Mouse (Mus musculus) hindbrain, embryonic 15.5 days (tissue): ENCODE measurements around the gene Gdi1. TPM values are rescaled to one million over a fixed set of nuclear protein-coding genes. Genes with fewer than 3 reads are reported as not detected.

Experiments
- ATAC-seq: fragments of 200-750 bp; cut with Nextera tagmentation; 2 replicates; pipeline ENCODE4 v1.8.0; 2017; ENCODE audit warnings: low read depth, moderate number of reproducible peaks, moderate TSS enrichment; ENCODE audit not compliant: low FRiP score
- H3K27ac ChIP-seq: fragments of 300-500 bp; sonication (generic); replicated peaks from 2 replicates; pipeline ENCODE4 v1.5.1; 2015; ENCODE audit warnings: mild to moderate bottlenecking, inconsistent platforms
- H3K27me3 ChIP-seq: fragments of 300-500 bp; sonication (generic); 2 replicates; pipeline ENCODE4 v1.6.1; 2015; ENCODE audit warnings: control low read depth, inconsistent platforms
- H3K36me3 ChIP-seq: fragments of 300-500 bp; sonication (generic); 2 replicates; pipeline ENCODE4 v1.6.1; 2015; ENCODE audit warnings: control low read depth, inconsistent platforms
- H3K4me1 ChIP-seq: fragments of 300-500 bp; sonication (generic); replicated peaks from 2 replicates; pipeline ENCODE4 v1.6.1; 2015; ENCODE audit warnings: control low read depth, inconsistent platforms
- H3K4me2 ChIP-seq: fragments of 300-500 bp; sonication (generic); 2 replicates; pipeline ENCODE4 v1.6.1; 2015; ENCODE audit warnings: moderate library complexity, mild to moderate bottlenecking, inconsistent platforms
- H3K4me3 ChIP-seq: fragments of 300-500 bp; sonication (generic); 2 replicates; pipeline ENCODE4 v1.5.1; 2015; ENCODE audit warnings: mild to moderate bottlenecking, inconsistent platforms
- H3K9ac ChIP-seq: fragments of 300-500 bp; sonication (generic); 2 replicates; pipeline ENCODE4 v1.6.1; 2015; ENCODE audit warnings: inconsistent platforms
- H3K9me3 ChIP-seq: fragments of 300-500 bp; sonication (generic); 2 replicates; pipeline ENCODE4 v1.6.1; 2016; ENCODE audit warnings: control low read depth, inconsistent platforms
- WGBS: fragments of 180-500 bp; shearing (Covaris S2); methylation state at CpG from one replicate; pipeline ENCODE4 v1.1.7; 2015; 5-methylcytosine and 5-hydroxymethylcytosine counted together
- polyA plus RNA-seq: library from polyadenylated mRNA; unstranded; fragments of >200 nt; fragmentation: Nextera tagmentation; extraction: Ambion mirVana; gene quantifications from 2 replicates; pipeline ENCODE4 v1.2.1, GENCODE M21; 2015

The Gdi1 gene
- polyA plus RNA-seq: 868 and 983 TPM in 2 replicates

DNA sequence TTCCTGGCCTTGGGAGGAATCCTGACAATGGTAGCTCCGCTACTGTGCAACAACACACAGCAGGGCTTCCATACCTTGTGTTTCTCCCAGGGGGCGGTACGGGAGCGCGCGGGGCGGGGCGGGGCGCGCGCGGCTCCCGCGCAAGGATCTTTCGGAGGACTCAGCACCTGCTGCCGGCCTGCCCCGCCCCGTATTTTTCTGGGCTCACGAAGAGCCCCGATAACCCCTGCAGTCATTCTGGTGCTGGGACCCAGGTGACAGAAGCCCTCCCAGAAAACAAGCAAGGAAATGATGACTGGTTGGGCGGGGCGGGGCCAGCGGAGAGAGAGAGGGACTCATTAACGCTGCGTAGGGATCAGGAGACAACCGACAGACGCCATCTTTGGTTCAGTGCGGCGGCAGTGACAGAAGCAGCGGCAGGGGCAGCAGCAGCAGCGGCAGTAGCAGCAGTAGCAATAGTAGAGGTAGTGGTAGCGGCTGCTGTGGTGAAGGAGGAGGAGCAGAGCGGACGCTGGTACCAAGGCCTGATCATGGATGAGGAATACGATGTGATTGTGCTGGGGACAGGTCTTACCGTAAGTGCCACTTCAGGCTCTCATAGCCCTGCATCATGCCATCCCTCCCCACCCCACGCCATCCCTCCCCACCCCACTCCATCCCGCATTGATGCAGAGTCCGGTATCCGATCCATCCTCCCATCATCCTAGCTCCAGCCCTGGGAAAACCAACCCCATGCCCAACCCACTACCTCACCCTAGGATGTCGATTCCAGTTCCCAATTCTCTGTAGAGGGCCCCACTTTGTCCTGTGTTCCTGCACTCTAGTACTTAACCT, at the start of gene Gdi1:
Gene Gdi1 (plus strand): TSS at position 132 of the 834 bp plus-strand sequence.
- Histone ChIP-seq H3K9ac (peak within 1 kb of the TSS; percentile 73), H3K9me3 (no peaks in the 10 kb centered on the region), H3K36me3 (peaks cover 50% of the 10 kb centered on the region), H3K4me3 (peak within 1 kb of the TSS; percentile 55), H3K4me2 (peak within 1 kb of the TSS; percentile 71), H3K27me3 (no peaks in the 10 kb centered on the region), H3K4me1 (peaks cover 33% of the 10 kb centered on the region), H3K27ac (peak within 1 kb of the TSS; percentile 95)
- WGBS: 15% methylated on average over 38 of the region's 41 CpGs
- ATAC-seq: peak; percentile 82

DNA sequence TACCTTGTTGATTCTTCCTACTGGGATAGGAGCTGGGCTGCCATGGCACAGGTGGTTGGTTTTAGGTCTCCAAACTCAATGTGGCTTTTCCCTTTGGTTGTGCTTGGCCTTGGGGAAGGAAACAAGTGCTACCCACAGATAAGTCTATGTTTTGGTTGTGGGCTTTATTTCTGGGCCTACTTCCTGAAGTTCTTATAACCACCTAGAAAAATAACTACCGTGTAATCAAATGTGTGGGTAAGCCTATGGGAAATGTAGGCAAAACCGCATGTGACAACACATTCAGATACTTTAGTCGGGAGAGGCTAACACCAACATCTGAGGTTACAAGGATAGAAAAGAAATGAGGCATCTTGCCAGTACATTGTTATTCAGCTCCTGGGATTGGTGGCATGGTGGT, 47.1 kb upstream of the Gdi1 start:
- 92% methylated on average over 3 of the region's 3 CpGs for whole genome bisulfite sequencing
- no peak for ATAC-seq
- H3K27me3 ChIP-seq: no peaks in the 10 kb centered on the region

DNA sequence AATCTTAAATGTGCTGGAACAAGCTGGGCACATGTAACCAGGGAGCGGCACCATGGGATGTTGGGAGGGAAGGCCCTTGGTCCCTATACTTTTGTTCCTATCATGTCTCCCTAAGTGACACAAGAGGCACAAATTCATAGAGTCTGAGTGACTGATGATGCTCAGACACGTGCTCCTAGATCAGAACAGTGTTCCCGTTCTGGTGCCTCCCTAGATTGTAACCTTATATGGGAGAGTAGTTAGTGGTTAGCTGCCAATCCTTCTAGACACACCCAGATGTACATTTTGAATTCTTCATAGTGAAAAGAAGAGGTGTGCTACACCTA, 35.1 kb upstream of the Gdi1 start:
- peaks cover 8% of the 10 kb centered on the region for H3K4me1 ChIP-seq
- peak overlapping the region; percentile 60 for H3K4me2 ChIP-seq
- H3K36me3 ChIP-seq: peaks cover 2% of the 10 kb centered on the region; the same call in 1 of the 2 replicates
- H3K9me3 ChIP-seq: no peaks in the 10 kb centered on the region
- peak overlapping the region; percentile 61 for H3K4me3 ChIP-seq
- peak; percentile 46 for ATAC-seq
- H3K27ac ChIP-seq: peak overlapping the region; percentile 96
- peak overlapping the region; percentile 40 for H3K9ac ChIP-seq
- no peaks in the 10 kb centered on the region for H3K27me3 ChIP-seq
- 31% methylated on average over 3 of the region's 3 CpGs for WGBS

More for the DNA sequence above, 47.1 kb upstream of the Gdi1 start:
- H3K36me3 ChIP-seq: no peaks in the 10 kb centered on the region; the same call in 1 of the 2 replicates
- peaks cover 10% of the 10 kb centered on the region for H3K4me1 ChIP-seq
- no peaks in the 10 kb centered on the region for H3K9me3 ChIP-seq
- no peak overlapping the region for H3K9ac ChIP-seq
- no peak overlapping the region for H3K4me3 ChIP-seq
- no peak overlapping the region for H3K27ac ChIP-seq
- no peak overlapping the region for H3K4me2 ChIP-seq

DNA sequence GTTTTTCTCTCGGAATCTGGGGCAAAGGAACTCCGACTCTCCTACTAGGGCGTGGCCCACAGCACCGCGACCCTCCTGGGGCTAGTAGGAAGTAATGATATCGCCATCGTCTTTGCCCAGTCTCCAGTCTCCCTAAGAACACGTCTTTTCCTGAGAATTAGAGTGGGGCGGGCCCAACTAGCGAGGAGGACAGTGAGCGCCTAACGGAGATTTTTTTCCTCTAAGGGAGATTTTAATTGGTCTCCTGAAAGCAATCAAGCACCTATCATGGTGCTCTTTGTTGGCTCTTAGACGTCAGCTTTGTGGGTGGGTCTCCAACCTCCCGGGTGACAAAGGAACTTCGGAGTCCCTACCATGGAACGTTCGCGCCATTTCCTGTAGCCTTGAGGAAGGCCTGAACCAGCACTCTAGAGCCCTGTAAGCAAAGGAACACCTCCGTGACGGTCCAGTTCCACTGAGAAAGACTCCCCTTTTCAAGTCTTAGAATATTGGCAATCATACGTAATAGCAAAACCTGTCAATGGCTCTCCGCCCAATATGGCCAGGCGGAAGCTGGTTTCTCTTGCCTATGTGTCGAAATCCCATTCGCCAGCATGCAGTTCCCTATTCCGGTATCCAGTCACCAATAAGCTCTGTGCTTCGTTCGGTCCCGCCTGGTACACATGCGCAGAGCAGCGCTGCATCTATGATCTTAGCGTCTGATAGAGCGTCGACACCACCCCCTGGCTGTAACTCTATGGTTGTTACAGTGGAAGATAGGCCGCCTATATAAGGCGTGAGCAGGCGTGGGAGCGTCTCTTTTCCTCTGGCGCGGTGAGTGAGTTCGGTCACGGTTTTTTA, 34.5 kb upstream of the Gdi1 start, which contains the start of gene Rpl10:
Gene Rpl10 (plus strand): TSS at position 751 of the 840 bp plus-strand sequence.
- H3K4me3 ChIP-seq: peak within 1 kb of the TSS; percentile 61
- peak within 1 kb of the TSS; percentile 96 for H3K27ac ChIP-seq
- H3K36me3 ChIP-seq: peaks cover 2% of the 10 kb centered on the region; the same call in 1 of the 2 replicates
- peak within 1 kb of the TSS; percentile 60 for H3K4me2 ChIP-seq
- peak; percentile 96 for ATAC-seq
- 15% methylated on average over 42 of the region's 42 CpGs for WGBS
- peak within 1 kb of the TSS; percentile 77 for H3K9ac ChIP-seq
- H3K4me1 ChIP-seq: peaks cover 8% of the 10 kb centered on the region
- no peaks in the 10 kb centered on the region for H3K9me3 ChIP-seq
- no peaks in the 10 kb centered on the region for H3K27me3 ChIP-seq

DNA sequence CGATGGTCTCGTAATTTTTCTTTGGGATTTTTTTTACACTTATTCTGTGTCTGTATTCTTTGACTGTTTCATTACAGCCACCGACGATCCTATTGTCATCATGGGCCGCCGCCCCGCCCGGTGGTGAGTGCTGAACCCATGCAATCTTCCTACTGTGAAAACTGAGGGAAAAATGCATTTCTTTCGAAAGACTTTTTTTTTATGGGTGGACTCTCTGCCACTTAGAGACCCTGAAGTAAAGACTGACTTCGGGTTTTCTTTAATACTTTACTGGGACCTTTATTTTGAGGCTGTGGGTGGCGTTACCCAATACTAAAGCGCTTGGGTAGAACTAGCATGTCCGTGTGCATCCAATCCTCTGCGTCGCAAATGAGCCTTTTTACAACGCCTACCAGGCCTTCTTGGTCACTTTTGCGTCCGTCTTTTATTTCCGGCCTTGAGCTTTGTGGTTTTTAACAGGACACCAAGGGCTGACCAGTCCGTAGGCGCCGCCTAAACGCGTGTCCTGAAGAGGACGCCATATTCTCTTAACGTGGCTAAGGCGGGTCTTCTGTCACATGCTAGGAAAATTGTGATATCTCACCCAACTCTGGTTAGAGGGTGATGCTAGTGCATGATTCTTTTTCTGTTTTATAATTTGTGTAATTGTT, 33.8 kb upstream of the Gdi1 start:
- H3K27ac ChIP-seq: peak overlapping the region; percentile 69

DNA sequence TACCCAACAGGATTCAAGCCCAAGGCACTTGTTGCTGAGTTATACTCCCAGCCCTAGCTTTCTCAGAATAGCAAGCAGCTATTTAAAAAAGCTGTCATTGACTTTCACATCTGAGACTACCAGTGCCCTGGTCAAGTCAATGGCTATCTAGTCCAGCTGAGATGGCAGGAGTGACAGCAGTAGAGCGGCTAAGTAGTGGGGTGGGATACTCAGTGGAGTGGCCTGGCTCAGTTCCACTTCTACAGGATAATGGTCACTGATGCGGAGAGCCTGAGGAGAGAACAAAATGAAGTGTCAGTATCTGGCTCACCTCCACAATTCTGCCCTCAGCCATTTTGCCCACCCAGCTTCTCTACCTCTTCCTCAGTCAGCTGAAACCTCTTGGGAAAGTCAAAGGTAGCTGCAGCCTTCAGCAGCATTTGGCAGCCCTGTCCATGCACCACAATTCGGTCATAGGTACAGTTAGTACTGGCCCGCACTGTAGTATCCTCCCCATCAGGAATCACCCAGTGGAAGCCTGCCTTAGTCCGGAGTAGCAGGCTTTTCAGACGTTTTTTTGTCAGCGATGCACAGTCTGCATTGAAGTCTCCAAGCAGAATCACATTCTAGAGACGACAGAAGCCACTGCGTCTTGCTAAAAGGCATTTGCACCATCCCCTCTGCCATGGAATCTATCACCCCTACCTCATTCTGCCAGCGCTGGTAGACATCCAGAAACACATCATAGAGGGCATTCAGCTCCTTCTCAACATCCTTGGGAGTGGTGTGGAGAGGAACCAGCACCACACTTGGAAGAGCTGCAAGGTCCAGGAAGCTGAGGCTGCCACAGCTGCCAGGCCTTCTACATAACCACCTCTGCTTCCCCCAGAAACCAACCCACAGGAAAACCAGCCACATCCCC, 31.1 kb upstream of the Gdi1 start:
- WGBS: 33% methylated on average over 10 of the region's 10 CpGs

More for the DNA sequence above, 33.8 kb upstream of the Gdi1 start:
- no peaks in the 10 kb centered on the region for H3K27me3 ChIP-seq
- no peak for ATAC-seq
- WGBS: 18% methylated on average over 27 of the region's 27 CpGs
- H3K4me1 ChIP-seq: peaks cover 8% of the 10 kb centered on the region
- peaks cover 2% of the 10 kb centered on the region; the same call in 1 of the 2 replicates for H3K36me3 ChIP-seq
- peak overlapping the region; percentile 56 for H3K4me2 ChIP-seq
- peak overlapping the region; percentile 61 for H3K4me3 ChIP-seq
- H3K9ac ChIP-seq: peak overlapping the region; percentile 77
- H3K9me3 ChIP-seq: no peaks in the 10 kb centered on the region

DNA sequence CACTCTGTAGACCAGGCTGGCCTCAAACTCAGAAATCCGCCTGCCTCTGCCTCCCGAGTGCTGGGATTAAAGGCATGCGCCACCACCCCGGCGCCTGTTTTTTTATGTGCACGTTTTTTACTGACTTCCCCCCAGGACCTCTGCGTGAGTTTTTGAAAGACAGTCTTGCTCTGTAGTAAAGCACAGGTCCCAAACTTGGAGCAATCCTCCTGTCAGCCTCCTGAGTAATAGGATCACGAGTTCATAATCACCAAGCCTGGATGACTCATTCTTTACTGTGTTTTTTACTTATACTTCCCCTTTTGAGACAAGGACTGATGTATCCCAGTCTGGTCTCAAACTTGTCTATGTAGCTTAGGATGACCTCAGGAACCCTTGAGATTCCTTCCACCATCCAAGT, 26.9 kb upstream of the Gdi1 start:
- Histone ChIP-seq H3K4me2 (no peak overlapping the region), H3K4me1 (peaks cover 6% of the 10 kb centered on the region; the same call in 1 of the 2 replicates), H3K4me3 (no peak overlapping the region), H3K27me3 (no peaks in the 10 kb centered on the region), H3K9me3 (no peaks in the 10 kb centered on the region), H3K9ac (no peak overlapping the region), H3K27ac (no peak overlapping the region), H3K36me3 (no peaks in the 10 kb centered on the region)
- ATAC-seq: no peak
- 83% methylated on average over 8 of the region's 8 CpGs for WGBS

More for the DNA sequence above, 31.1 kb upstream of the Gdi1 start:
- Histone ChIP-seq H3K36me3 (peaks cover 2% of the 10 kb centered on the region; the same call in 1 of the 2 replicates), H3K27ac (no peak overlapping the region), H3K4me1 (peaks cover 8% of the 10 kb centered on the region), H3K9ac (no peak overlapping the region), H3K4me3 (no peak overlapping the region), H3K9me3 (no peaks in the 10 kb centered on the region), H3K27me3 (no peaks in the 10 kb centered on the region), H3K4me2 (no peak overlapping the region)
- ATAC-seq: no peak

DNA sequence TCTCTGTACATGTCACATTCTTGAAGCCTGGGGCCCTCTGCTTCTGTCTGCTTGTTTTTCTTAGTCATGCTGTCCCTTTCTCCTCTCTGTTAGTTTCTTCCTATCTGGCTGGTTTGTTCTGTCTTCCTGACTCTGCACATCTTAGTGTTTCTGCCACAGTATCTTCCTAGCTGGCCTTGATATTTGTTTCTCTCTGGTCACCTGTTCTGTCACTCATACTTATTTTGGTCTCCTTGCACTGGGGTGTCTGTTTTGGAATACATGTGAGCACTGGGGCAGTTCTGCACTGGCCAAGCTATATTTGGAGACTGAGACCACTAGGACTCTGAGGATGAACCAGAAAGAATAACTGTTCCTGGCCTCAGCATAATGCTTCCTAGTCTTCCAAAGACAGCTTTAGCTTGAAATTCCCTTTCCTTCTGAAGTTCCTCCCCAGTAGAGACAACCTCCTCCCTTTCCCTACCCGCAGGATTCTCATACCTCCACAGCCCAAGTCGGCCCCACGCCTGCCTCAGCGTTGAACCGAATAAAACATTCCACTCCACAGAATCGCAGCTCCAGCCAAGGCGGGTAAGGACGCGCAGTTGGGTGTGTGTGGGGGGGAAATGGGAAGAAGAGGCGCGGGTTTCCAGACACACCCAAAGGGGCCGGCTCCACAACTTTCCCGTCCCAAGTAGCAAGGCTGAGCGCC, 23.6 kb upstream of the Gdi1 start:
- peak overlapping the region; percentile 83 for H3K27ac ChIP-seq
- peak overlapping the region; percentile 62 for H3K4me3 ChIP-seq
- no peaks in the 10 kb centered on the region for H3K9me3 ChIP-seq
- peak overlapping the region; percentile 70 for H3K4me2 ChIP-seq
- H3K4me1 ChIP-seq: peaks cover 15% of the 10 kb centered on the region
- ATAC-seq: no peak
- H3K9ac ChIP-seq: peak overlapping the region; percentile 66
- 24% methylated on average over 14 of the region's 14 CpGs for WGBS
- H3K27me3 ChIP-seq: no peaks in the 10 kb centered on the region
- H3K36me3 ChIP-seq: no peaks in the 10 kb centered on the region

DNA sequence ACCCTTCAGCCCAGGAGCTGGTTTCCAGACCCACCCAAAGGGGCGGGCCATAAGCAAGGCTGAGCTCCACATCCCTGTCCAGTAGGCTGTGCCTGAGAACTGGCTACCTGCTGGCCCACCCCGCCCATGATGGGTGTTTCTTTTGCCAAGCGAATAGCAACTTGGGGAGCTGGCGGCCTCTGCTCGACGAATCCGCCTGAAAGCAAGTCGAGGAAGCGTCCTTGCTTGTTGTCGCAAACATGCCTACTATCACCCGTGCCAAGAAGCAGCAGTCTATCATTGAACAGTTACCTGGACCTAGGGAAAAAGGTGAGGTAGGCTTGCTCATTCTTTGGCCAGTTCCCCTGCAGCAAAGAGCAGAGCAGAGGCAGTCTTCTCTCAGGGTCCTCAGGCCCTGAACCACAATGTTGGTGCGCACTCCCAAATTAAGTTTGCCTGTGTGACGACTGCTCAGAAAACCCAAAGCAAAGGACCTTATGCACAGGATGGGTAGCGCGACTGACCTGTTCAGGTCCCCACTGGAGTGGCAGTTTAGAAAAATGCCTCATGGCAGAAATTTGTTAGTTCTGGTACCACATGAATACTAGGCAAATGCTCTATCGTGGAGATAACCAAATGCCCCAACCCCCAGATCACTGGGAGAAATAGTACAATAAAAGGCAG, 22.9 kb upstream of the Gdi1 start, which contains the start of the genes Taz and Dnase1l1:
Gene Taz (plus strand): TSS at position 181 of the 663 bp plus-strand sequence.
Gene Dnase1l1 (minus strand): TSS at position 606 of the 663 bp plus-strand sequence.
- H3K27me3 ChIP-seq: no peaks in the 10 kb centered on the region
- peak within 1 kb of the TSS; percentile 66 for H3K9ac ChIP-seq
- peaks cover 15% of the 10 kb centered on the region for H3K4me1 ChIP-seq
- H3K9me3 ChIP-seq: no peaks in the 10 kb centered on the region
- H3K27ac ChIP-seq: peak within 1 kb of the TSS; percentile 83
- peak; percentile 67 for ATAC-seq
- H3K4me3 ChIP-seq: peak within 1 kb of the TSS; percentile 62
- 18% methylated on average over 16 of the region's 16 CpGs for WGBS
- H3K4me2 ChIP-seq: peak within 1 kb of the TSS; percentile 70
- H3K36me3 ChIP-seq: no peaks in the 10 kb centered on the region
